Mouse (Mus musculus) midbrain, embryonic 13.5 days (tissue): Measurements from ENCODE around the gene Stim1. TPM values are rescaled to one million over a fixed set of nuclear protein-coding genes. Genes with fewer than 3 reads are reported as not detected.
"Not testable (repeated sequence)": the region's sequence is repeated elsewhere in the genome, so short reads cannot be mapped to it uniquely, and the experiment has no call there.

Experiments used
- ATAC-seq: fragments of 200-750 bp; cut with Nextera tagmentation; 2 replicates; pipeline ENCODE4 v1.8.0; 2017; ENCODE audit warnings: mild to moderate bottlenecking, moderate TSS enrichment, moderate library complexity
- H3K27ac ChIP-seq: fragments of 300-500 bp; sonication (generic); 2 replicates; pipeline ENCODE4 v1.5.1; 2015; ENCODE audit warnings: inconsistent platforms, mild to moderate bottlenecking, moderate library complexity
- H3K27me3 ChIP-seq: fragments of 300-500 bp; sonication (generic); 2 replicates; pipeline ENCODE4 v1.6.1; 2015; ENCODE audit warnings: mild to moderate bottlenecking, inconsistent platforms
- H3K36me3 ChIP-seq: fragments of 300-500 bp; sonication (generic); 2 replicates; pipeline ENCODE4 v1.6.1; 2015; ENCODE audit warnings: mild to moderate bottlenecking, inconsistent platforms
- H3K4me1 ChIP-seq: fragments of 300-500 bp; sonication (generic); replicated peaks from 2 replicates; pipeline ENCODE4 v1.6.1; 2015; ENCODE audit warnings: inconsistent platforms
- H3K4me2 ChIP-seq: fragments of 300-500 bp; sonication (generic); replicated peaks from 2 replicates; pipeline ENCODE4 v1.6.1; 2015; ENCODE audit warnings: moderate library complexity, mild to moderate bottlenecking, inconsistent platforms
- H3K4me3 ChIP-seq: fragments of 300-500 bp; sonication (generic); replicated peaks from 2 replicates; pipeline ENCODE4 v1.5.1; 2015; ENCODE audit warnings: mild to moderate bottlenecking, inconsistent platforms
- H3K9ac ChIP-seq: fragments of 300-500 bp; sonication (generic); replicated peaks from 2 replicates; pipeline ENCODE4 v1.6.1; 2015; ENCODE audit warnings: mild to moderate bottlenecking, inconsistent platforms
- H3K9me3 ChIP-seq: fragments of 300-500 bp; sonication (generic); 2 replicates; pipeline ENCODE4 v1.6.1; 2016; ENCODE audit warnings: mild to moderate bottlenecking, inconsistent platforms
- WGBS: fragments of 180-500 bp; shearing (Covaris S2); methylation state at CpG from one replicate; pipeline ENCODE4 v1.1.7; 2015; 5-methylcytosine and 5-hydroxymethylcytosine counted together
- polyA plus RNA-seq: library from polyadenylated mRNA; unstranded; fragments of >200 nt; fragmentation: Nextera tagmentation; extraction: Ambion mirVana; gene quantifications from 2 replicates; pipeline ENCODE4 v1.2.1, GENCODE M21; 2015

The Stim1 gene
- polyA plus RNA-seq, 1 experiment from 2014 or later, result 8.5 TPM

- no peaks in the 10 kb centered on the region for H3K9me3 ChIP-seq
- ATAC-seq, result no peak
- WGBS, result 90% methylated on average over 3 of the region's 3 CpGs
These were observed 211.3 kb downstream of the Stim1 start for GRCm38 (mm10) chr7:102478926-102479325.

GRCm38 (mm10) chr7:102479368-102480078 is 211.9 kb downstream of the Stim1 start:
- no peak overlapping the region for H3K4me3 ChIP-seq
- no peaks in the 10 kb centered on the region for H3K27me3 ChIP-seq
- H3K9ac ChIP-seq, result no peak overlapping the region
- no peak overlapping the region for H3K27ac ChIP-seq
- no peak for ATAC-seq
- H3K4me2 ChIP-seq, result no peak overlapping the region
- H3K4me1 ChIP-seq, result no peaks in the 10 kb centered on the region
- no peaks in the 10 kb centered on the region for H3K9me3 ChIP-seq
- H3K36me3 ChIP-seq, result no peaks in the 10 kb centered on the region; the same call in none of the 2 replicates
- WGBS, result 87% methylated on average over 5 of the region's 5 CpGs

More at GRCm38 (mm10) chr7:102478926-102479325, 211.3 kb downstream of the Stim1 start:
- no peak overlapping the region for H3K4me2 ChIP-seq
- no peak overlapping the region for H3K27ac ChIP-seq
- no peaks in the 10 kb centered on the region; the same call in none of the 2 replicates for H3K36me3 ChIP-seq
- H3K4me3 ChIP-seq, result no peak overlapping the region
- no peaks in the 10 kb centered on the region for H3K4me1 ChIP-seq
- no peak overlapping the region for H3K9ac ChIP-seq
- H3K27me3 ChIP-seq, result no peaks in the 10 kb centered on the region

DNA sequence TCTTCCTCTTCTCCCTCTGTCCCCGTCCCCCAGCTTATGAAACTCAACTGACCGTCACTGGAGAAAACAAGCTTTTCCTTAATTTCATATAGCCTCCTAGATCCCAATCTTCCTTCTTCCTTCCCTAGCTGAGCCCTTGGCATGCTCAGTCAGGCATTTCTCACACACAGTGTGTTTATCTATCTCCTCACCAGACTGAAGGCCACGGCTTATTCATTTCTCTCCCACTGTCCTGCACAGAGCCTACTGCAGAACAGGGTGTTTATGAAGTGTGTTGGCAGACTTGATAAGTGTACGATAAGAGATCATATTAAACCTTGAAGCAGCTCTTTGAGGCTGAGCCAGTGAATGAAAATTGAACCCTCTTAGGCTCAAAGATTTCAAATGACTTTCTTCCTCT is 213.2 kb downstream of the Stim1 start:
- no peak for ATAC-seq
- Histone ChIP-seq H3K27ac (no peak overlapping the region), H3K4me1 (no peaks in the 10 kb centered on the region), H3K9ac (no peak overlapping the region), H3K4me3 (no peak overlapping the region), H3K27me3 (no peaks in the 10 kb centered on the region), H3K36me3 (no peaks in the 10 kb centered on the region; the same call in none of the 2 replicates), H3K4me2 (no peak overlapping the region), H3K9me3 (no peaks in the 10 kb centered on the region)
- WGBS, result 93% methylated on average over 4 of the region's 4 CpGs

GRCm38 (mm10) chr7:102481579-102481978 is 214.0 kb downstream of the Stim1 start, which contains the start of gene Olfr543:
Gene Olfr543, minus strand, starts transcription at chr7:102481679.
- Histone ChIP-seq H3K4me3 (no peak within 1 kb of the TSS), H3K36me3 (no peaks in the 10 kb centered on the region; the same call in none of the 2 replicates), H3K9ac (no peak within 1 kb of the TSS), H3K27ac (no peak within 1 kb of the TSS), H3K4me2 (no peak within 1 kb of the TSS), H3K4me1 (no peaks in the 10 kb centered on the region), H3K27me3 (no peaks in the 10 kb centered on the region), H3K9me3 (no peaks in the 10 kb centered on the region)
- WGBS, result 91% methylated on average over 4 of the region's 4 CpGs
- no peak for ATAC-seq

DNA sequence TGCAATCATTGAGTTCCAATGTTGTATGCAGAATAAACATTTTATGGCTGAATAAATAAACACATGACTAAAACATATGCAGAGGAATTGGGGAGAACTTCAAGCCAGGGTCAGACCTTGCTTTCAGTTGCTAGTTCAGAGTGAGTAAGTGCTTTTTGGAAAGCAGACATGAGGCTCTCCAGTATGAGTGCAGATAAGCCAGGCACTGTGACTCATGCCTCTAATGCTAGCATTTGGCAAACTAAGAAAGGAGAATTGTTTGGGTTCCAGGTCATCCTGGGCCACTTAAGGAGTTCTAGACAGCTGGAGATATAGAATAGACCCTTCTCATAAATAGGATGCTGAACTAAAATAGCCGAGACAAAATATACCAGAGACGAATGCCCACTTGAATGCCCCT is 216.1 kb downstream of the Stim1 start:
- Histone ChIP-seq H3K27me3 (no peaks in the 10 kb centered on the region), H3K4me2 (no peak overlapping the region), H3K4me3 (no peak overlapping the region), H3K36me3 (no peaks in the 10 kb centered on the region; the same call in 1 of the 2 replicates), H3K4me1 (no peaks in the 10 kb centered on the region), H3K9me3 (no peaks in the 10 kb centered on the region), H3K9ac (no peak overlapping the region), H3K27ac (no peak overlapping the region)
- no peak for ATAC-seq
- WGBS, result 92% methylated on average over 2 of the region's 2 CpGs

DNA sequence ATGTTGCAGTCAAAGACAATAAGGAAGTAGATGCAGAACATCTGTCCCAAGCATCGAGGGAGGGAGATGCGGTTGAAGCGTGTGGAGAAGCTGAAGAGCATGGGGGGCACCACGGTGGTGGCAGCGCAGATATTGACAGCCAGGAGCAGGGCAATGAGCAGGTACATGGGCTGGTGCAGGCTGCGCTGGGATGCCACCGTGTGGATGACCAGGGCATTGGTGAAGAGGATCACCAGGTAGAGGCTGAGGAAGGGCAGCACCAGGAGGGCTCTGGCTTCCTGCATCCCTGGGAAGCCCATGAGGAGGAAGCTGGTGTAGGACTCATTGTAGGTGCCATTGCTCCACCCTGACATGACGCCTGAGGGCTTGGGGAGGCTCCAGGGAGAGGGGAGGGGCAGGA is 217.2 kb downstream of the Stim1 start:
- H3K36me3 ChIP-seq, H3K9ac ChIP-seq, H3K4me3 ChIP-seq, H3K4me2 ChIP-seq, H3K27me3 ChIP-seq, H3K4me1 ChIP-seq, H3K27ac ChIP-seq, H3K9me3 ChIP-seq, ATAC-seq: not testable (repeated sequence)
- WGBS, result 72% methylated on average over 8 of the region's 8 CpGs

- Histone ChIP-seq H3K9me3 (no peaks in the 10 kb centered on the region), H3K36me3 (no peaks in the 10 kb centered on the region; the same call in 1 of the 2 replicates), H3K27ac (no peak overlapping the region), H3K4me1 (no peaks in the 10 kb centered on the region), H3K4me3 (no peak overlapping the region), H3K4me2 (no peak overlapping the region), H3K9ac (no peak overlapping the region), H3K27me3 (no peaks in the 10 kb centered on the region)
- 86% methylated on average over 1 of the region's 1 CpGs for WGBS
- ATAC-seq, result no peak
These were observed 218.5 kb downstream of the Stim1 start for GRCm38 (mm10) chr7:102486105-102486504.

Other genes starting within 250 kb of the Stim1 start
- 4.1 and 5.6 TPM in 2 replicates for gene Il18bp, start 249.1 kb upstream of the Stim1 start, polyA plus RNA-seq
- gene Rnf121, start 202.3 kb upstream of the Stim1 start, polyA plus RNA-seq, result 30.1 and 30.9 TPM in 2 replicates
- 32.2 and 34.9 TPM in 2 replicates for gene Xndc1, start 202.3 kb upstream of the Stim1 start, polyA plus RNA-seq
- gene Xntrpc, start 202.1 kb upstream of the Stim1 start, polyA plus RNA-seq, result 1.3 and 1.5 TPM in 2 replicates
- gene Trpc2, start 184.7 kb upstream of the Stim1 start, polyA plus RNA-seq, result 0.28 TPM in 1 of 2 replicates, not detected in the other
- gene Art1, start 166.1 kb upstream of the Stim1 start, polyA plus RNA-seq, result 0.31 and 0.37 TPM in 2 replicates
- 0.50 and 0.92 TPM in 2 replicates for gene Art5, start 158.3 kb upstream of the Stim1 start, polyA plus RNA-seq
- not detected in 2 replicates for gene Chrna10, start 151.0 kb upstream of the Stim1 start, polyA plus RNA-seq
- gene Nup98, start 57.6 kb upstream of the Stim1 start, polyA plus RNA-seq, result 27.2 and 27.4 TPM in 2 replicates
- 50.1 and 51.6 TPM in 2 replicates for gene Pgap2, start 57.6 kb upstream of the Stim1 start, polyA plus RNA-seq
- 14.4 and 17.6 TPM in 2 replicates for gene Rhog, start 11.8 kb upstream of the Stim1 start, polyA plus RNA-seq
- 85.6 and 86.3 TPM in 2 replicates for gene Rrm1, start 173.9 kb downstream of the Stim1 start, polyA plus RNA-seq
- 0.55 and 0.59 TPM in 2 replicates for gene Olfr543, start 213.9 kb downstream of the Stim1 start, polyA plus RNA-seq
- 0.16 and 0.19 TPM in 2 replicates for gene Olfr544, start 220.5 kb downstream of the Stim1 start, polyA plus RNA-seq
- 0.30 and 0.41 TPM in 2 replicates for gene Olfr545, start 231.8 kb downstream of the Stim1 start, polyA plus RNA-seq